Mouse (Mus musculus) CH12F3 (cell line): ENCODE results near the gene Macrod1.

ENCODE experiments used
- in situ Hi-C: fragments of 300-500 bp; cut with MboI; formaldehyde crosslinking; loops from 2 replicates; pipeline ENCODE4 v1.14.3; 2020; ENCODE audit warnings: low sequenced_read_pairs

The Macrod1 gene

DNA sequence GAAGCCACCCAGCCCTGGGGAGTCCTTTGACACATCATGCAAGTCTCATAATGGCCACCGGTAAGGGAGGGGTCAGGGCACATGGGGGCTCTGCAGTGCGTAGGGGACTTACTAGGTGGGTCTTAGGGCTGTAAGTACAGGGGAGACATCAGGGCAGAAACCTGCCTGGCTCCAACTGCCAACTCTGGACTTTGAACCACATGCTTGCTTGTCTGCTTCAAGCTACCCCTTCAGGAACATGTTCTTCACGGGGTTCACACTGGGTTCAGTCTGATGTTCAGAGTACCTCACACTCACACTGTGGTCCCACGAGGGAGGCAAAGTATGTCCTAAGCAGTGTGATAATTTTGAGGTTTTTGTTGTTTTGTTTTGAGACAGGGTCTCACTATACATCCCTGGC is 82.7 kb downstream of the Macrod1 start:
- in situ Hi-C loops = no loop called here

DNA sequence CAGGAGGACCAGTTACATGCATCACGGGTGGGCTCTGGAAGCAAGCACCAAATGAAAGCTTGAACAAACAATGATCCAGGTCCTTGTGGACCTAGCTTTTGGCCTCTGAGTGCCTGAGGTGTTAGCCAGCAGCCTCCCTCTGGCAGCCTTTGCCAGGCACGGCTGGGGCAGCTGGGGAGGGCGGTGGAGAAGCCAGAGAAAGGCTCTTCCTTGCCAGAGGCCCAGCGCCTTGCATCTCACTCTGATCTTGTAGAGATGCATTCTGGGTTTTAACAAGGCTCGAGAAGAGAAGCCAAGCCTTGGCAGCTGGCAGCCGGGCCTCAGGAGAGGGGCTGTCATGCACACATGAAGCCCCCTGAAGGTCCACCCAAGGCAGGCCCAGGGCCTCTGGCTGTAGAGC is 83.8 kb downstream of the Macrod1 start:
- in situ Hi-C loops = no loop called here

DNA sequence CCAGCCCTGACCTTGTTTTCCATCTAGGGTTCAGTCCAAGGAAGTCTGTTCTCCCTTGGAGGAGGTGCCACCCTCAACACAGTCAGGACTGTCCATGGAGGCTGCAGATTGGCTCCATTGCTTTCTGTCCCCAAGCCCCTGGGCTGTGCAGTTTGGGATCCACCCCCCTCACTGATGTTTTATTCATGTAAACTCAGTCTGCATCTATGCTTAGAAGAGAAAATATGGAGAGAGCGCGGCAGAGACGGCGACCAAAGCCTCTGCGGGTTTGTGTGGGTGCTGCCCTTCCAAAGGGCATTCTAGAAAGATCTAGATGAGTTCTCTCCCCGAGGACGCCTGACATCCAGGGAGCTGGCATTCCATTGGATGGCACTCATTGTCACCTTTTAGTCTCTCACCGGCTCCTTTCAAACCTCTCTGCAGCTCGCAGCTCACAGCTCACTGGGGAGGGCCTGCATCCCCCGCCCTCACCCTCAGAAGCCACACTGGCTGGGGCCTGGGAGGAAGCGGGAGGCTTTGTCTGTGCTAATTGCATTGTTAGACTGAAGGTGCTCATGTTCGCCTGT is 84.3 kb downstream of the Macrod1 start:
- in situ Hi-C loops = no loop called here

DNA sequence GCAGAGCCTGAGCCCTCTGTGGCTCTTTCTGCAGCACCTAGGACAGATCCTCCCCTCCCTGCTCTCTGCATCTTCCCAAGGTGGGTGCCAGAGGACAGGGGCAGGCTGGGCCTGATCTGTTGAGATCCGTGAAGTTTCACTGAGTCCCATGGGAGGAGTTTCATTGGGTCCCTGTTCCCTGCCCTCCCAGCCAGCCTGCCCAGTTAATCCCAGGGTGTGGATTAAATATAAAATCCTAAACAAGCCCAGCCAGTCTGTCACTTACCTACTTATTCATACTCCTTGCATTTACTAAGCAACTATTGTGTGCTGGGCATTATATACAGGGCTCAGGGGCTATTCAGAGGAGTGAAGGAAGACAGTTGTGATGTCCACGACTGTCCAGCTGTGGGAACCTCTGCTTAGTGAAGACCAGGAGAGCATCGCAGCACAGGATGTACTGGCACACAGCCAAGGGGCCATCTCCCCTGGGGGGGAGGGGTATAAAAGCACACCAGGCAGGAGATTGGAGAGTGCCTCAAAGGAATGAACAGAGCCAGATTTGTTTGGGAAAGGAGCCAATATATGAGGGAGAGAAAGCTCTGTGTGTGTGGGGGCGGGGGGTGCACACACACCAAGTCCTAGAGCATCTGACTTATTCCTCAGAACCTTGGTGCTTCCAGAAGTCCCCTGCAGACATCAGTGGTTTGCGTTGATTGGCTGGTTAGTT is 85.8 kb downstream of the Macrod1 start:
- in situ Hi-C loops = no loop called here

DNA sequence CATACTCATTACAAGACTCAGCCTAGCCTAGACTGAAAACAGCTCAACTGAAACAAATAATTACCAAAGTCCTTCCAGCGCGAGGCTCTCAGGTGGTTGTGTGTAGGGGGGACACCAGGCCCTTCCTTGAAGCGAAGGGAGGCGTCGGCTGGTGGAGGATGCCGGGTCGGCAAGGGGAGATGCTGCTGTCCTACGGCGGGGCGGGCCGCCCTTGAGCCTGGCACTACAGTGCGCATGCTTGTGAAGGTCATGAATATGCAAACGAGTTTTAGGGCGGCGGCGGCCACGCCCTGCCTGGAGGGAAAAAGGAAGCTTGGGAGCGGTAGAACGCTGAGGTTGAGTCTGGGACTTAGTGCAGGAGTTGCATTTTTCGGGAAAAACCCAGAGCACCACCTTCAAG is 87.2 kb downstream of the Macrod1 start:
- in situ Hi-C loops = no loop called here

DNA sequence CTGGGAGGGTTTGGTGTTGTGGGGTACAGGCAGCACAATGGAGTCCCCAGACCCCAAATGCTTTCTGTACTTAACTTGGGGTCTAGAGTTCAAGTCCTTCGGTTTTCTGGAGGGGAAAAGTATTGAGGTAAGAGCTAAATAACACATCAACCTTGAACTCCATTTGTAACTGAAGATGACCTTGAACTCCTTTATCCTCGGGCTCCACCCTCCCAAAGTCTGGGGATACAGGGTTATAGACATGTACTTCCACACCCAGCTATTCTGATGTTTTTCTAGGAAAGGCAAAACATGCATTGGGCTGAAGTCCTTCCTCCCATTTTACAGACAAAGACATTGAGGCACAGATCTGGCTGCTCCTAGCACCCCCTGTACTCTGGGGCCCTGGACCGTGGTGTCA is 87.8 kb downstream of the Macrod1 start:
- in situ Hi-C loops = no loop called here

DNA sequence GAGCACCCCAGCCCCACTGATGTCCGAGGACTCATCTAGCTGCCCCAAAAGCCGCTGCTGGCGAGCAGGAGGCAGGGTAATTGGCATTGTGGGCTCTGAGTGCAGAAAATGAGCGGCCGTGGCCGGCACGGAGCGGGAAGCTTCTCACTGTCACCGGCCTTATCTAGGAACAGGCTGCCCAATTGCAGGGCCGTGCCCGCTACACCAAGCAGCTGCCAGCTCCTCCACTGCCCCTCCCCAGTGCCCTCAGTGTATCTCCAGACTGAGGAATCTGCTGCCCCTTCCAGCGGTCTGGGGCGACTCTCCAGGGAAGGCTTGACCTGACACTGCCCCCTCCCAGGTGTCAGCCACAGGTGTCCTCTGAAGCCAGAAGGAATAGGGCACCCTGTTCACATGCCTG is 89.8 kb downstream of the Macrod1 start:
- in situ Hi-C loops = no loop called here

DNA sequence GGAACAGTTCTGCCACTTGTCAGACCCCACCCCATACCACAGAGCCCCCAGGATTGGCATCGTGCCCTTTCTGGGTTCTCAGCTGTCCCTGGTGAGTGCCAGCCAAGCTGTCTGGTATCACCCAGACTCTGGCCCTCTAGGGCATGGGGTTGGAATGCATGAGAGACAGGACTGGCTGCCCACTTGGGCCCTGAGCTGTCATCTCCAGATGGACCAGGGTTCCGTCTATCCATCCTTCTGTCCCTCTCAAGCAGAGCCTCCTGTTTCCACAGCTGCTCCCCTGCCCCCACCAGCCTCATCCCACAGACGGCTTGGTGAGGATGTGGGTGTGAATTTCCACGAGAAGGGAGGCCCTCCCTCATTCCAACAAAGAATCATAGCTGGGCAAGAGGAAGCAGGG is 91.5 kb downstream of the Macrod1 start:
- in situ Hi-C loops = no loop called here

DNA sequence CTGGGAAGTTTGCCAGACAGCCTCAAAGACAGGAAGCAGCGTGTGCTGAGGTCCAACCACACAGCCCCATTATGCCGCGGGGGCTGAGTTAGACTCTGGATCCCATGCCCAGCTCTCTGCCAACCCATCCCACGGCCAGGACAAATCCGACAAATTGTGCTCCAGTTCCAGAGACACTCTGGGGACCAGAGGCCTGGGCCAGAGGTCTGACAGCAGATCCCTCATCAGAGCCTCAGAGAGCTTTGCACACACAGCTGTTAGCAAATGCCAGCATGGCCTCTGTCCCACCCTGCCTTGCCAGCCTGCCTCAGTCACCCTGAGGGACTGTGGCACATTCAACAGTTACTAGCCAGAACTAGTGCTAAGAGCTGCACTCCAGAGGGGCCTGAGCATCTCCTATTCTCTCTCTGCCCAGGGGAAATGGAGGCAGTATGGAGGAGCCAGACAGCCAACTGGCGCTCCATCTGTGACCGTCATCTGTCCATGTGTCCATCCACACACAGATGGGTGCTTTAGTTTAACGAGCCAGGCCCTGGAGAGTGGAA is 92.0 kb downstream of the Macrod1 start:
- in situ Hi-C loops = no loop called here

DNA sequence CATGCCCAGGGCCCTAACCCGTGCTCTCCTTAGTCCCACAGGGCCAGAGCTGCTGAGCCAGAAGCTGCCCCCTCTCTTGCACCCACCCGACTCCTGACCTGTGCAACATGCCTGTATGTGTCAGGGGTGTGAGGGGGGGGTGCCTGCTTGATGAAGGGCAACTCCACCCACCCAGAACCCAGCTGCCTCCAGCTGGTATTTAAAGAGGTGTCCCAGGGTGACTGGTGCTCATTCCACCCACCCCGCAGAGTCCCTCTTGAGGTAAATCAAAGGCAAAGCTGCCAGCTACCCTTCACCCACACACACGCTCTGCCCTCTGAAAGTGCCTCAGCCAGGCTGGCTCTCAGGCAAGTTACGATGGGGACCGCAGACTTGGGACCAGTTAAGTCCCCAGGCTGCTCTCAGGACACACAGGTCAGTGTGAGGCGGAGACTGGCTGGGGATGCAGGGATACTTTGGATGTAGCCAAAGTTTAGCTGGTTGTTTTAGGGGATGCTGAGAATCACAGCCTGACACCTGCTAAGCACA is 92.6 kb downstream of the Macrod1 start:
- in situ Hi-C loops = no loop called here

DNA sequence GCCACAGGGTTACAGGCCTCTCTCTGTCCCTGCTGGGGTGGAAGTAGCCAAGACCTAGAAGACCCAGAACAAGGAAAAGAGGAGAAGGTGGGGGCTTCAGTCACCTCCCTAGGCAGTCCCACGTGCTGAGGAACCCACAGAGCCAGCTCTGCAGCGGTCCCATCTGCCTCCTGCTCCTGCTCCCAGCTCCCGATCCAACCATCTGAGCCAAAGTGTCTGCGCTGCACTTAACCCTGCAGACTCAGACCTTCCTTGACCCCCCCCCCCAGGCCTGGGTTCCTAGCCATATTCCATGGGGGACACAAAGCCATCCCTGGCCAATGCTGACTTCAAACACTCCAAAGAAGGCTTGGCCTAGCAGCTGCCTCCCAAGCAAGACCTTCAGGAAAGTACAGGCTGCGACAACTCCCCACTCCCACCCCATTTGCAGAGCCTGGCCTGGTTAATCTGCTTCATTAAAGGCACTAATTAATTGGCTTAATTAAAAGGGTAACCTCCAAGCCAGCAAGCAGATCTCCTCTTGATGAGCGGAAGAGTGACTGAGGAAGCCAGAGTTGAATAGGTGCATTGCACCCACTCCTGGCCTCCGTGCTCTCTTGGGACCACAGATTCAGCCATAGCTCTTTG is 94.8 kb downstream of the Macrod1 start:
- in situ Hi-C loops = no loop called here

DNA sequence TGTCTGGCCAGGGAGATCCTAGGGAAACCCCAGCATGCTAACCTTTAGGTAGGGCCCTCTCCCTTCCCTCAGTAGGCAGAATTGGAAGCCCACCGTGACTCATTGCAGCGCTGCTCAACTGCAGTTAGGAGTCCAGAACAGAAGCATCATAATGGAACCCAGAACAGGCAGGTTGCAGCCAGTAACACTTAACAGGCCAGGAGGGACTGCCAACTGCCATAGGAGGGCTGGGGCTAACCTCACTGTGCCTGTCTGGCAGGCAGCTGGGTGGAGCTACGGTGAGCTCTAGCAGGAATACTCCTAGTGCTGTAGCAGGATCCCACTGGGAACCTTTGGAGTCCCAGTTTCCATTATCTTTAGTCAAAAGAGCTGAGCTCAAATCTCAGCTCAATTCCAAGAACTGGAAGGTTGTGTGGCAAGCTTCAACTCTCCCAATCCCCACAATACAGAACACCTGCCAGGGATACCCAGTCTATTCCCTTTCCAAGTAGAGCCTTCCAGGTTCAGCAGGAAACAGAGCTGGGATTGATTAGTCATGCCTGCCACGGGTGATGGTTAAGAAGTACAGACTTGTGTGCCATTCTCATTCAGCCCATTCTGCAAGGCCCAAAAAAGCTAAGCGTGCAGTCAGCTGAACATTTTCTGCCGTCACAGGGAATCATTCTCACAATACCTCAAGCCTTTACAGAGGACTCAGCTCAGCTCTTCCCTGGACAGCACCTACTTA is 95.5 kb downstream of the Macrod1 start:
- in situ Hi-C loops = no loop called here

DNA sequence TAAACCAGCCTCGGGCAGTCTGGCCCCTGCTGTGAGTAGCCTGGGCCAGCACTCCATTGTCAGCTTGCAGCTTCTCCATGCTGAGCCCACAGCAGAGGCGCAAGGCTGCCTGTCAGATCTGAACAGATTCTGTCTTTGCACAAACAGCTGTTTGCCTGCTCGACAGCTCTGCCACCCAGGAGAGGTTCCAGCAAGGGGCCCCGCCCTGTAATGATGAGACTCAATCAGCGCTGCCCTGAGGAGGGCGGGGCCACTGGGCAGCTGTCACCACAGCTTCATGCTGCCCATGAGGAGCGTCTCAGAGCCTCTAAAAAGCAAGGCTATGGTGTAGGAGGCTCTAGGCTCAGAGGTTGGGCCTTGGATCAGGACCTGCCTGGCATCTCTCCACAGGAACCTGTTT is 96.6 kb downstream of the Macrod1 start:
- in situ Hi-C loops = no loop called here

DNA sequence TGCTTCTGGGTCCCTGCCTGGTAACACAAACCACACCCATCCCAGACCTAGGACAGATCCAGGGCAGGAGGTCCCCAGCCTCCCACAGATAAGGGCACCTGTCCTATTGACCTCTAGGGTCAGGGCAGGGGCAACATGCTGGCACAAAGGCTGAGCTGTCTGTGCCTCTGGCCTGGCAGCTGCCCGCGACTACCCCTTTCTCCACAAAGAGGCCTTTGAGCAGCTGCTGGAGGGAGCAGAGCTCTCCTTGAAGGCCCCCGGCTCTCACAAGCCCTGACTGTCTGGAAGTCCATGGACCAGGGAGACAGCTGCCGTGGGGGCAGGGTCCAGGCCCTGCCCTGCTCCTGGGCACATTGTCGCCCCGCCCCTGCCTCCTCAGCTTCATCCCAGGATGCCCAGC is 98.6 kb downstream of the Macrod1 start:
- in situ Hi-C loops = no loop called here

DNA sequence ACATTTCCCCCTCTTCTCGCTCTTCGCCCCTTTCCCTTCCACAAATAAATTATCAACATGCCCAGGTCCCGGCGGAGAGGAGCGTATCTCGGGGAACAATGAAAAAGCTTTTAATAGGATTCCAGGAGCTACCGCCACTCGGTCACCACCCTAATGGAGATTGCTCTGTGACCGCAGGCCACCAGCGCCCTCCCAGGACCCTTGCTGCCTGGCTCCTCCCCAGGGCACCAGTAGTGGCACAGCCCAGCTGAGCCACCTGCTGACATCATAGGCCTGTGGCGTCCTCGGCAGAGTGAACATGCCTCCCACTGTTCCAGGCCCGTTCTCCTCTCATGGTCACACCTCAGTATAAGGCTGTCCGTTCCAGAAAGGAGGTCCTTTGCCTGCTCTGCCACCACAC is 101.1 kb downstream of the Macrod1 start:
- in situ Hi-C loops = no loop called here

DNA sequence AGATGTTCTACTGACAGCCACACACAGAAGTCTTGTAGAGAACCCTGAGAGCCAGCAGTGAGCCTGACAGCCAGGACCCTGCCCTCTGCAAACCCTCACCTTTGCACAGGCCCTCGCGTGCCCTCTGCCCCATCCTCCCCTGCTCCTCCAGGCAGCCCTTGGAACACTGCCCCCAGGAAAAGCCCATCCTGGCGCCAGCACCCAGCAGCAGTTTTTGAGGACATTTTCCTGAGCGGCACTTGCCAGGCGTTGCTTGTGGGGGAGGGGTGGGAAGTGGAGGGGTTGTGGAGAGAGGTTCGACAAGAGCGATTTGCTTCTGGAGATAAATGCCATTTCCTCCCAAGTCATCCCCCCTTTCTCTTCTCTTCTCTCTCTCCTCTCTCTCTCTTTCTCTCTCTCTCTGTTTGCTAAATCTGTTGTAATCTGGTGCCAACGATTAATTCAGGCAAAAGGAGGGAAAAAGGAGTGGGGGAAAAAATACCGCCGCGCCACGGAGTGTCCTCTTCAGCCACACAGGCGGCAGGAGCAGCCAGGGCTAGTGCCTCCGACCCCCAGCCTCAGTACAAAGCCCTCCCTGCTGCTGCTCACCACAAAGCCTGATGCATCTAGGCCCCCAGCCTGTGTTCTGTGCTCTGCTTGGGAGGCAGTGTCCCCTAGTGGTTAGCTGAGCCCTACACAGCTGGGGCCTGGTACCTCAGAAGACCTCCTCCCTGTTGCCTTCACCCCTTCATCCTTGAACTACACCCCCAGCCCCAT is 103.7 kb downstream of the Macrod1 start:
- in situ Hi-C loops = no loop called here

DNA sequence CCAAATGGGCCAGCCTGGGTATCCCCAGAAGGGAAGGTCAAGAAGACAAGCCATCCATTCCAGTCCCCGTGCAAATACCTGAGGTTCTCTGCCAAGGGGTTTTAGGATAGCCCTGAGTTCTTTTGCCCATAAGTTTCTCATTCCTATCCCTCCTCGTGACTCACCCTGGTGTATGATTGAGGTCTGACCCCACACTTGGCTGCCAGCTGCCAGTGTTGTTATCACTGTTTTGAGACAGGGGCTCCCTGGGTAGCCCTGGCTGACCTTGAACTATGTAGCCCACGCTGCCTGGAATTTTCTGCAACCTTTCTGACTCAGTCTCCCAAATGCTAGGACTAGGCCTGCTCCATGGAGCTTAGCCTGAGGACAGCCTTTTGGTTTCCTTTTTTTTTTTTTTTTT is 104.5 kb downstream of the Macrod1 start:
- in situ Hi-C loops = no loop called here

DNA sequence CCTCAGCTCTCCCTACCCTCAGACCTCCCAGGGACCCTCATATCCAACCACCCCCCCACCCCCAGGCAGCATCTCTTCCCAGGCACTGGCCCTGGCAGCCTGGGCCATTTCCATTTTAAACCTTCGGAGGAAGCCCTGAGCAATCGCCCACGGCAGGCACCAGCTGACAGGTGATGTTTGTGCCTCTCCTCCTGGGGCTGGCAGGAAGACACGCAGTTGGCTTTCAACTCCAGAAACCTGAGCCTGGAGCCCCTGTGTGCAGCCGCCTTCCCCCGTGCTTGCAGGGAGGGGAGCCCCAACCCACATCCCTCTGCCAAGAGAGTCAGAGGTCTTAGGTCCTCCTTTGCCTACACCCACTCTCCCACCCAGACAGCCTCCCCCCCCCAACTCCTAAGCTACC is 107.6 kb downstream of the Macrod1 start:
- in situ Hi-C loops = no loop called here

DNA sequence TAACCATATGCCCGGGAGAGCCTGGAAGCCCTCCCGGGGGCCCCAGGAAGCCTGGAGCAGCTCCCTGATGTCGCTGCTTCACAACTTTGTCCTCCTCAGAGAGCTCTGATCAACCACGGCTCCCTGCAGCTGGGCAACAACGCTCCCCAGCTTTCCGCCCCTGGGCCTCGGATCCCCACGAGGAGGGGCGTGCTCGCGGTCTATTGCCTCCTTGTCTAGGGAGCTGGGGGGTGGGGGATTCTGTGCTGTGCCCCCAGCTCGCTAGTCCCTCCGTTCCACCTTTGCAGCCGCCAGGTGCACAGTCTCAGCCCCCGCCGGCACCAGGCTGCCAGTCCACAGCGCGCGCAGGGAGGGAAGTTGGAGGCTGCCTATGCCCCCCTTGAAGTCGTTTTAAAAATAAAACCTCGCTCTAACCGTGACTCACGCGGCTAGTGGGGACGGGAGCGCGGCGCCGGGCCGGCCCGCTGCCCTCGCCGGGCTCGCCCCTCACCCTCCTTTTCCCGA is 108.3 kb downstream of the Macrod1 start:
- in situ Hi-C loops = no loop called here

DNA sequence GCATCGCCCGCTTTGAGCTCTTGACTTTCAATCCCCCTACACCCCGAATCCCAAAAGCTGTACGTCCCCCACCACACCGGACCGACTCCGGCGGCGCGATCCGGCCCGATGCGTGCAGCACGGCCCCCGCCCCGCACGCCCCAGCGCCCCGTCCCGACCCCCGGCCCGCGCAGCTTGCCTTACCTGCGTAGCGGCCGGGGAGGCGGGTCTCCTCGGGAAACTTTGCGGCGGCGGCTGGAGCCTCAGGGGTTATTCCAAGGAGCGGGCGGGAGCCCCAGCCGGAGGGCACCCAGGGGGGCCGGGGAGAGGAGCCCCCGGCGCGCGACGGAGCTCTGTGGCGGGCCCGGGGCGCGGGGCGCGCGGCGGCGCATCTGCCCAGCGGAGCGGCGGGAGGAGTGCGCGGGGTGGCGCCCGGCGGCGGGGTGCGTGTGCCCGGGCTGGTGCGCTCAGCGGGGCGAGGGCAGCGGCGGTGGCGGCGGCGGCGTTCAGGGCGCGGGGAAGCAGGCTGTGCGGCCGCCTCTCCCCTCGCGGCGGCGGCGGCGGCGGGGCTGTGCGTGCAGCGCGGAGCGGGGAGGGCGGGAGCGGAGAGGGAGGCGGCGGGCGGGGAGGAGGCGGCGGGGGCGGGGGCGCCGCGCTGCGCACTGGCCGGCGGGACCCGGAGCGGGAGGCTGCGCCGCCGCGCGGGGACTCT is 109.0 kb downstream of the Macrod1 start:
- in situ Hi-C loops = no loop called here
